Mouse (Mus musculus): ENCODE results near the gene Aunip. TPM values are rescaled to one million over a fixed set of nuclear protein-coding genes. Genes with fewer than 3 reads are reported as not detected.
A peak's percentile ranks its signal among the peaks of the same experiment; 100 is the strongest.

Aunip gene
- polyA plus RNA-seq, 1 experiment from 2014 or later = 1.3 TPM

Small RNA genes lying within 50 kb of the gene (microRNA-seq; reads per million reads assigned to microRNA genes)
- gene Gm23634 (1.9 reads per million, percentile 5 among the genes with 10 or more reads in this experiment), gene Mir6403 (not detected)

Other genes with a start within 250 kb of the Aunip start
- 44.9 and 46.5 TPM in 2 replicates for gene Pdik1l, start 223.1 kb upstream of the Aunip start, polyA plus RNA-seq (2015; fragmentation: Nextera tagmentation; extraction: Ambion mirVana)
- 0.45 and 0.62 TPM in 2 replicates for gene Trim63, start 195.9 kb upstream of the Aunip start, polyA plus RNA-seq (2015; fragmentation: Nextera tagmentation; extraction: Ambion mirVana)
- 0.26 and 0.30 TPM in 2 replicates for gene Slc30a2, start 167.8 kb upstream of the Aunip start, polyA plus RNA-seq (2015; fragmentation: Nextera tagmentation; extraction: Ambion mirVana)
- gene Extl1, start 127.1 kb upstream of the Aunip start, polyA plus RNA-seq (2015; fragmentation: Nextera tagmentation; extraction: Ambion mirVana) = 0.45 and 0.58 TPM in 2 replicates
- 7.5 and 8.8 TPM in 2 replicates for gene Pafah2, start 114.7 kb upstream of the Aunip start, polyA plus RNA-seq (2015; fragmentation: Nextera tagmentation; extraction: Ambion mirVana)
- gene Stmn1, start 42.7 kb upstream of the Aunip start, polyA plus RNA-seq (2015; fragmentation: Nextera tagmentation; extraction: Ambion mirVana) = 7,758 and 8,549 TPM in 2 replicates
- gene Paqr7, start 14.3 kb upstream of the Aunip start, polyA plus RNA-seq (2015; fragmentation: Nextera tagmentation; extraction: Ambion mirVana) = 27.2 and 36.2 TPM in 2 replicates
- 169 and 175 TPM in 2 replicates for gene Mtfr1l, start 24.4 kb downstream of the Aunip start, polyA plus RNA-seq (2015; fragmentation: Nextera tagmentation; extraction: Ambion mirVana)
- 6.7 and 9.2 TPM in 2 replicates for gene Selenon, start 41.2 kb downstream of the Aunip start, polyA plus RNA-seq (2015; fragmentation: Nextera tagmentation; extraction: Ambion mirVana)
- gene Man1c1, start 193.3 kb downstream of the Aunip start, polyA plus RNA-seq (2015; fragmentation: Nextera tagmentation; extraction: Ambion mirVana) = 2.9 and 3.2 TPM in 2 replicates

All from midbrain, embryonic 16.5 days (tissue).